Mouse (Mus musculus): ENCODE measurements around the gene Kcnt1.

DNA sequence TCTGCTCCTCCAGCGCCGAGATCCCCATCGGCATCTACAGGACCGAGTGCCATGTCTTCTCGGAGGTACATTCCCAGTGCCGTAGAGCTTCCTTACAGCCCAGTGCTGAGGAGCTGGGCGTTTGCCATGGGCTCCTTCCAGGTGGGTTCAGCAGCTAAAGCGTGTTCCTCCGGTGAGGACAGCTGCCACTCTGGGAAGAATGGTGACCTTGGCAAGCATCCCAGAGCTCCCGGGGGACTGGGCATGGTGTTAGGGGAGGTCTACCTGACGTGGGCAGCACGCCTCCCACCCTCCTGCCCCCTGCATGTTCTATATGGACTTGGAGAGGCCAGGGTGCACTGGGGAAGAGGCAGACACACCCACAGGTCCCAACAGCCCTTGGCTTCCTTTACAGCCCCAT, 46.3 kb downstream of the Kcnt1 start:
- TF ChIP-seq EP300 (IDR thresholded peaks at IDR 0.05; ENCODE audit: low read depth) (no peak), CTCF (IDR thresholded peaks at IDR 0.05; ENCODE audit: low read depth) (no peak)
